Mouse (Mus musculus) retina, embryonic 14.5 days (tissue): ENCODE data around the gene Spic.
"Not testable (repeated sequence)": the region's sequence is repeated elsewhere in the genome, so short reads cannot be mapped to it uniquely, and the experiment has no call there.

Source experiments
- DNase-seq: peaks from one replicate; pipeline ENCODE4 v3.0.0-alpha.2; 2015; ENCODE audit warnings: low spot score

The Spic gene

DNA sequence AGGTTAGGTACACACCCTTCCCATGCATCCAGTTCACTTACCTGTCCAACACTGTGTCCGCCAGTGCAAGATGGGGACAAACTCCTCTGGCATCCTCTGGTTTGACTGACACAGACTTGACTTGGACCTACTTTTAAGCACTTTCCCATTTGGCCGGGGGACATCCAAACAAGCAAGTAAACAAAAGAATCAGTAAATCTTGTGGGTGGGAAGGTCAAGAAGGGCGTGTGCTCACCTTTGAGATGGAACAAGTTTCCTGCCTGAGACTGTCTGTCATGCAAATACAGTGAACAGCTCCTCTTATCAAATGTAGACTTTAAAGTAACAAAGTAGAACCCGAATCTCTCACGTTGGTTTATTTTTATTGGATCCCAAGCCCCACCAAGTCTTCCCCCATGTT, at the start of gene Spic:
Spic (minus strand) TSS at position 91 of the 400 bp plus-strand sequence.
- DNase-seq = no peak

DNA sequence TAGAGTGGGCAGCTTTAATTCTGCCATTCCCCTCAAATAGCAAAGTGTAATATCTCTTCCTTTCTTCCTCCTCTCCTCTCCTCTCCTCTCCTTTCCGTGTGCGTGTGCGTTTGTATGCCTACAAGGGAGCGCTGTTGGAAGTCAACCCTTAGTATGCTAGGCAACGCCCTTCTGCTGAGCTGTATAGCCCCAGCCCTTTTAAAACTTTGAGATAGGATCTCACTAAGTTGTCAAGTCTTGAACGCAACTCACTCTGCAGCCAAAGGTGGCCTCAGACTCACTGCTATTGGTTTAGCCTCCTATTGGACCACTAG, 47.5 kb upstream of the Spic start:
- no peak for DNase-seq

DNA sequence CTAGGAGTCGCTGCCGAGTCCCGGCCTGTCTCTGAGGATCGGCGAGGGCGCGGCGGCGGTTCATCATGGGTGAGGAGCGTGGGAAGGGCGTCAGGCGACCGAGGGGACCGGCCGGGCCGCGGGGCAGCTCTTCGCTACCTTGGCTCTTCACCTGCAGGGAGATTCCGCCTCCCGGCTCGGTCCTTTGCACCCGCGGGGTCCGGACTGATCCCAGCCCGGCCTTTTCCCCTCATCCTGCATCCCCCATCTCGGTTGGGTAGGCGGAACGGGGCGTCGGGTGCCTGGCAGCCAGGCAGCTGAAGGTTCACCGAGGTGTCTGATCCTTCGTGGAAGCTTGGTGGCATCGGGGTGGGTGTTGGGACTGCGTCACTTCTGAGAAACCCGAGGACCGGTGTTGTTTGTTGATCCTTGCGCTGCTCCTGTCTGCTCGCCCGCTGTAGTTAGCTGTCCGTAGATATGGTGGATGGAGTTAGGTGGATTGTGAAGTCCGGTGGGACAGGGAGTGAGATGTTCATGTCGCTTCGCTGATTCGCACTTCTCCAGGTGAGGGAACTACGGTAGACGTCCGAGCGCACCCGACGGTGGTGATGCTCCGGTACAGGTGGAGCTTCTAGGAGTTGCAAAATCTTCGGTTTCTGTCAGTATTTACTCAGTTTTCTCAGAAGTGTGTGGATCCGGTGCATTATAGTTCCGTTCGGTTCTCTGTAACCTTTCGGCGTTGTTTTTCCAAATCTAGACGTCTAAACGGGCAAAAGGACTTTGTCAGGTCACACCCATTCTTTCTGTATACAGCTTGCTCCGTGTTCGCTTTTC, 46.9 kb upstream of the Spic start:
- no peak for DNase-seq

DNA sequence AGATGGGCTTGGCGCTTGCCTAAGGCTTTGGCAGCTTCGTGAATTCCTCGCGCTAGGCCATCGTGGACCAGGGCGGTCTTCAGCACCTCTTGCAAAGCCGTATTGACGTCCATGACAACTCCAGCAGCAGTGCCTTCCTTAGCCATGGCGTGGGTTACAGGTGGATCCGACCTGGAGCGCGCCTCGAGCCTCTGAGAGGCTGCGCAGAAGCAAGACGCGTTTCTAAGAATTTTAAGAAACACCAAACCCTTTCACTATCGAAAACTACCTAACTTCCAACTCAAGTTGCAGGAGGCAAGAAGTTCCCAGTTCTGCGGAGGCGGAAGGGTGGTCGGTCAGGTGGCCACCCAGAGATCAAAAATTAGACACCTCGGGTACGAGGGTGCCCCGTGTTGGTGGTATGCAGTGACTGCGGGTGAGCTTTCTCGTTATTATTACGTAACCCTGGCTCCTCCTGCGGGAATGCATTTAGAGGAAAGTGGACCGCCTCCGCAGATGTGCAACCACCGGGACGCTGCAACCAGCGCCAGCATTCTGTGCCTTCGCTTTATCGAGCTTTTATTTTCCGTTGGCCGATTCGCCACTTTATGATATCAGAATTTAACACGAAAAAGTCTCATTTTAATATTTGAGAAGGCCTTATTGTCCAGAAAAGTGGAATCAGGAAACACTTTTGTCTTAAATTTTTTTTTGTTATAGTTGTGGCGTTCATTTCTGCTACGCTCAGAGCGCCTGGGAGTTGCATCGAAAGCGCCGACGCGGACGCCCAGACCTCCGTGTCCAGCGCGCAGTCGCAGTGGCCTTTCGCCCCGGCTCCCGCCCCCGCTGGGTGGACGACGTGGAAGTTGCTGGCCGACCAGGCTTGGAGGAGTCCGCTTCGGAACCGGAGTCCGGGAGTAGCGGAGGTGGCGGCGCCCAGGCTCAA, 46.0 kb upstream of the Spic start, which contains the start of gene Arl1:
Arl1 (plus strand) TSS at position 288 of the 925 bp plus-strand sequence.
- peak; percentile 93 for DNase-seq

DNA sequence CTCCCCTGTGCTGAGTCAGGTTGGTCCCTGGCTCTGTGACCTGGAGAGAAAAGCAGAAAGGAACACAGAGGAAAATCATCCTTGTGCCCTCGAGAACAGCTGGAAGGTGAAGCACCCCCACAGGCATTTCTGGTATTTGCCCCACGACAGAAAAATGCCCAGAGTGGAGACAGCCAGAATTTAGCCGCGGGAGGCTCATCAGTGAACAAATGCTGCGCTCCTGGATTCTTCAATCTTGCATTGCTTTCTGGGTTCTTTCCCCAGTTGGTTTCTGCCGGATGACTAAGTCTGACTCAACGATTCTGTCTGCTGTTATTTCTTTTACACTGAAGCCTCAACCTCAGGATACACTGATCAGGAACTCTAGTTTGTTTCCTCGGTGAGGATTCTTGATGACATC, 43.4 kb upstream of the Spic start:
- no peak for DNase-seq

DNA sequence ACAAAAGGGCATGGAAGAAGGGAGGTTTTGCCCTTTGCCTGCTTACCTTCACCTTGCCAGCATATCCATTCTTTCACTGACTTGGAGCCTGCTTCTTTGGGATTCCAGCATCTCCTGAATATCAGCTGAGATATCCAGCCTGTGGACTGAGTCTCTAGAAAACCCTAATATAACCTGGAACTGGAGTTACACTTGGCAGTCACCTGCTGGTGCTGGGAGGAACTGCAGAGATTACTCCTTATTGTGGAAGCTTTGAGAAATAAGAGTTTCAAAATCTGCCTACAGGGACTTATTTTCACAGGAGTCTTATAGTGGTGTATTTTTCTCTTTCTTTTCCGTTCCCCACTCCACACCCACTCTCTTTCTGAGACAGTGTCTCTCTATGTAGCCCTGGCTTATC, 42.3 kb upstream of the Spic start:
- DNase-seq = peak; percentile 52

DNA sequence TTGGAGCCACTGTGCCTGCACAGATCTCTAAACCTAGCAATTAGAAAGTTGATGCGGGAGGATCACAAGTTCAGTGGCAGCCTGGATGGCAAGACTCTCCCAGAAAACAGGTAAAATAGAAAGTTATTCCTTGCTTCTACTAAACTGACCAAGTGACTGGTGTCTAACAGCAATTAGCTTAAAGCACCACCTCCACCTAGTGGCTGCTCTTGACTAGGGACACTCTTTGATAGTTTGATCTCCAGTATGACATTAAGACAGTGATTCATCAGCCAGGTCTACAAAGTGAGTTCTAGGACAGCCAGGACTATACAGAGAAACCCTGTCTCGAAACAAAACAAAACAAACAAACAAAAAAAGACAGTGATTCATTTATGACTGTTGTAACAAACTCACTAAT, 40.5 kb upstream of the Spic start:
- peak; percentile 42 for DNase-seq

DNA sequence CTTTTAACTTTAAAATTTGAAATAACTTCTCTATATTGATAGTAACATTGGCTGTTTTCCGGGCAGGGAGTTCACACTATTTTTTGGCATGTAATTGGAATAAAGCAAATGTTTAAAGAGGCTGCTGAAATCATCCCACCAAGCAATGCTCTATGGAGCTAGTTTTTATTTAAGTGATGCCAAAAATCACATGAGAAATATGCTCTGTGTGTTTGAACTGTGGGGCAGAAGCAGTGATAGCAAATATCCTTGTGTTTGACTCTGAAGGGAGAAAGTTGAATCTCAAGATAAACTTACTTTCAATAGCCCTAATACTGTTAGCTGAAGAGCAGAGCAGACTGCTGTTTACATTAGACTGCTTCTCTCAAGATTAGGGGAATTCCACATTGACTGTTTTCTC, 34.8 kb upstream of the Spic start:
- DNase-seq = no peak

DNA sequence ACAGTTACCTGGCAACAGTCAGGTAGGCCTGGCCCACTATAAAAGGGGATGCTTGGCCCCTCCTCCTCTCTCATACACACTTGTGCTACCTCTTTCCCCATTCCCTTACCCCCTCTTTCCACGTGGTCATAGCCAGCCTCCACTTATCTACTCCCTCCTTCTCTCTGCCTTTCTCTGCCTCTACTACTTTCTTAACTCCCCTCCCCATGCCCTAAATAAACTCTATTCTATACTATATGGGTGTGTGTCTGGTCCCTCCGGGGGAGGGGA, 32.9 kb upstream of the Spic start:
- no peak for DNase-seq

DNA sequence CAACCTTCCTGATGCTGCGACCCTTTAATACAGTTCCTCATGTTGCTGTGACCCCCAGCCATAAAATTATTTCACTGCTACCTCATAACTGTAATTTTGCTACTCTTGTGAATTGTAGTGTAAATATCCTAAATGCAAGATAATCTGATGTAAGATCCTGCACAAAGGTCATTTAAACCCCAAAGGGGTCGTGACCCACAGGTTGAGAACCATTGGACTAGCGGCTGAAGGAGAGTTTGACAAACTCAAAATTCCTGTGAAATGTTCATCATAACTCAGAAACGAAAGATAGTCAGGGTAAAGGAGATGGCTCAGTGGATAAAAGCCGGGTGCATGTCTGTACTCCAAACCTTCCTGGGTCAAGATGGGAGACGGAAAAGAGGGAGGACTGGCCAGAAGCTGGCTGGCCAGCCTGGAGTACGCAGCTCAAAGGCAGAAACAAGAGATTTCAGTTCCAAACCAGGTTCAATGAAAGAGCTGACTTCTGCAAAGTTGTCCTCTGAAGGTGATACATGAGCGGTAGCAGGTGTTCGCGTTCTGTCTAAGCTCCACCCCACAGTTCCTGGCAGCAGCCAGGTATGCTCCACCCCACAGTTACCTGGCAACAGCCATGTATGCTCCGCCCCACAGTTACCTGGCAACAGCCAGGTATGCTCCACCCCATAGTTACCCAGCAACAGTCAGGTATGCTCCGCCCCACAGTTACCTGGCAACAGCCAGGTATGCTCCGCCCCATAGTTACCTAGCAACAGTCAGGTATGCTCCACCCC, 32.4 kb upstream of the Spic start:
- no peak for DNase-seq

DNA sequence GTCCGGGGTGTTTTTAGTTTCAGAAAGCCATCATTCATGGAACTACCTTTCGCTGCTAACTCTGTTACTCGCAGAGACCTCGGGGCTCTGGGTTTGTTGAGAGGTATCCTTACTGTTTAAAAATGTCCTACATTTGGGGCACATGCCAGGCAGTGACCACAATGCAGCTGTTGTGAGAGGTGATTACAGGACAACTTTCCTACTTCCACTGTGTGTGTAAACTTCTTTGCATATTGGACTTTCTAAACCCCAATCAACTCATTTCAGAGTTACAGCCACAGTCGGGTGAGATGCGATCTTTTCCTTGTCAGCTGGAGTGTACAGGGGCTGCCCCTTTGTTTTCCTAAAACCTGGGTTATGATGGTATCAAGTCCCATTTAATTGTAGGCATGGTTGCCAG, 30.8 kb upstream of the Spic start:
- no peak for DNase-seq

DNA sequence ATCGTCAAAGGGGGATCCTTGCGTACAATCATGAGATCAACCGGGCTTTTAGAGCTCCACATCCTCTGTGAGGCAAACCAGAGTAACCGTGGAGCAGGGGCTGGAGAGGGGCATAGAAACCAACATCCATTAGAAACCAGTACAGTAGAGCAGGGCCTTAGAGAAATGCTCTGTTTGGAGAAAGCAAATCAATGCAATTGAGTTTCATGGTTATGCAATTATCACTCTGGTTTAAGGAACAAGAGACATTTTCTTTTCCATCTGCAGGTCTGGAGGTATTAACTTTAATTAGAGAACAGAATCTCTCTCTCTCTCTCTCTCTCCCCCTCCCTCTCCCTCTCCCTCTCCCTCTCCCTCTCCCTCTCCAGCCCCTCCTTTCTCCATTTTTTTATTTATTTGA, 29.9 kb upstream of the Spic start:
- DNase-seq = no peak

DNA sequence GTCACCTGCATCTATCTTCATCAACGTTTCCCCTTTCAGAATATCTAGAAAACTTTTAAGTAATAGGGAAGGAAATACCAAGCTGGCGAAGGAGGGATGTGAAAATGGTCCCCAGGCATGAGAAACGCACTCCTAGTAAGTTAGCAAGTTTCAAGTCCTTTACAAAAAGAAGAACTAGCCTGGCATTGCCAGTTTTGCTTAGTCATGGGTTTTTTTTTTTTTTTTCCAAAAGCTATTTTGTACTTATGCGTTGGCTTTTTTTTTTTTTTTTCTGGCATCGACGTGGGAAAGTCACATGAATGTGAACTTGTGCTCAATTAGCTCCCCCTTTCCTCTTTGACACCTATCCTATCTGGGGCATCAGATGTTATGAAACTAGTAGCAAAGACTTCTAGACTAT, 27.5 kb upstream of the Spic start:
- no peak for DNase-seq

DNA sequence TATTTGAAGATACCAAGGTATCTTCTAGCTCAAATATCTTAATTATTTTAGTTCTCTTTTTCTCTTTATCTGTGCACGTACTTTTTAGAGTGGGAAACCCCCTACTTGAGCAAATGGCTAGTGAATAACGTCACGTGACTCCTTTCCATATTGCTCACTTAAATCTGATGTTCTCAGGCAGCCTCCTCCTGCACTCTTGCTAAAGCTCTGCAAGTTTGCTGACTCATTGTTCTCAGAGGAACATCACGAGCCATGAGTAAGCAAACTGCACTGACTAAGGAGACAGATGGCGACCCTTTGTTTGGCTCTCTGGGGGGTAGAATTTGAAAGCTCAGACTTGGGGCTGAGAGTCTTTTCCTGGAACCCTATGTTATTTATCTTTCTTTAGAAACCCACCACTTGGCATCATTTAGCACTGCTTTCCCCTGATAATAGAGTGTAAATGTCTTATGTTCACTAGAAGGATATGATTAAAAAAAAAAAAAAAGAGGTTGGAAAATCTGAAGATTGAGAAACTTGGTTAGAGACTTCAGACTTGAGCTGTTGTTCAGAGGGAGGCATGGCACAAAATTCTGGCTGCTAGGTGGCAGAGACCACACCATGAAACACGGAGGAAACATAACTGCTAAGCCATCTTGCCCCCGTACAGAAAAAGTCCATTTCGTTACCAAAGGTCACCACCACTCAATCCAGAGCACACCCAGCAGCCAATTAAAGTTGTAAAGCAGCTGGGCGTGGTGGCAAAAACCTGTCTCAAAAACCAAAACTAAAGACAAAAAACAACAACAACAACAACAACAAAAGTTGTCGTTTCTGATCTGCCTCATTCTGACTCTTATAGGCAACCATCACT, 24.1 kb upstream of the Spic start:
- DNase-seq = peak; percentile 15

DNA sequence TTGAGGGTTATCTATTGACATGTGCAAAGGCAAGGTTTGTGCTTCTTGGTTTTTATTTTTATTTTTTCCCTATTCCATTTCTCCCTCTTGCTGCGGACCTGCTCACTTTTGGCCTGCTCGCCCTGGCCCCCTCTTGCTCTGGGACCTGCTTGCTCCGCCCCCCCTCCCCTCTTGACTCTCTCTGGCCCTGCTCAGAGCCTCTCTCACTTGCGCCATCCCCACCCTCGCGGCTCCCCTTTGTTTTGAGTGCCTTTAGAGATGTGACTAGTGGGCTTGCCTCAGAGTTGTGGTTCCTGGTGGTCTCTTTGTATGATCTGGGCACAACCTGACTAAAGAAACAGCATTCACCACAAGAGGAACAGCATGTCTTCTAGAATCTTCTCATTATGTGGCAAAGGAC, 16.1 kb upstream of the Spic start:
- no peak for DNase-seq

DNA sequence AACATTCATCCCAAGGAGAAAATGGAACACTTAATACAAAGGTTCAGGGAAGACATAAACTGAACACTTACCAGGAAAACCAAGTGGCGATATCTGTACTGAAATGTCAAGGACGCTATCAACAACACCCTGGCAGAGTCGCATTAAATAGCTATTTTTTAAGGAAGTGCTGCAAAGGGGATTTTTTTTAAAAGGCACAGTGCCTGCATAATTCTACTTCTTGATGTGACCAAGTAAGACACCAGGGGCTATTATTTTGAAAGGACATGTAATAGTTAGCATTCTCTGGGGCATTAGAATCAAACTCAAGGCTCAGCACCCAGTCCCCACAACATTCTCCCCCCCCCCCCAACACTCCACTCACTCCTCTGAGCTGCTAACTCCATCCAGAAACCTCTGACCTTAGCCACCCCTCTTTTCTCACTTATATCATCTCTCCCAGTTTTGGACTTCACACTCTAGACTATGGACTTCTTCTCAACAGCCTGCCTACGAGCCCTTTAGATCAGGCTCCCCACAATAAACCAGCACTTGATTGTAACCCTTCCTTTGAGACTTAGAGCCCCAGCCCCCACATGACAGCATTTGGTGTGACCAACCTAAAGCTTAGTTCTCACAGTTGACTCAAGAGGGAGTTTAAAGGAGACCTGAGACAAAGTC, 1.8 kb downstream of the Spic start:
- DNase-seq = no peak

DNA sequence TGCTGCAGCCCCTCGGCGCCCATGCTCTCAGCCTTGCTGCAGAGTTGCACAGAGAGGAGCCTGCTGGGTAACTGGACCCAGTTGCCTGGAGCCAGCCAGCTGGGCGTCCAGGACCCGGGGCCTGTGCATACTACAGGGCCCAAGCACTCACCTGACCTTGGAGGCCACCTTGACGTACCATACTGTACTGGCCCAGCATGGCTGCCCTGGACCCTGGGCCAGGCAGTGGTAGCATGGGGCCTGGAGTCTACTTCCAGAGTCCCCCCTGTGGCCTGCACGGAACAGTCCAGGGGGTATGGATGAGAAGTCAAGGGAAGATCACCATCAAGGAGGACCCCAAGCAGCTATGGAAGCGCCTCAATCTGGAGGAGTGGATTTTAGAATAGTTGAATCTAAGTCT, 12.0 kb downstream of the Spic start:
- DNase-seq = no peak

DNA sequence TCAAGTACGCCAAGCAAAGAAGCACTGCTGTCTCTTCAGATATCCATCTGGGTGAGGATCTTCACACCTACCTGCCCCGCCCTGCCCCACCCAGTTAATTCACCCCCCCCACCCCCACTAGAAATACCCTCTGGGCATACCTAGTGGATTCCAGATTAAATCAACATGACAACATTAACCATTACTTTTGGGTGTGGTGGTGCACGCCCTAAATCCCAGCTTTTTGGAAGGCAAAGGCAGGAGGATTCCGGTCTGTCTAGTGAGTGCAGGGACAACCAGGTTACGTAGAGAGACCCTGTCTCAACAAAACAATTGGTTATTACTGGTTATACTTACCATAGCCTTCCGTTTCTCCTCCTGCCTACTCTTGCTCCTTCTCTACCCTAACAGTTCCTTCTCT, 12.7 kb downstream of the Spic start:
- DNase-seq = no peak

DNA sequence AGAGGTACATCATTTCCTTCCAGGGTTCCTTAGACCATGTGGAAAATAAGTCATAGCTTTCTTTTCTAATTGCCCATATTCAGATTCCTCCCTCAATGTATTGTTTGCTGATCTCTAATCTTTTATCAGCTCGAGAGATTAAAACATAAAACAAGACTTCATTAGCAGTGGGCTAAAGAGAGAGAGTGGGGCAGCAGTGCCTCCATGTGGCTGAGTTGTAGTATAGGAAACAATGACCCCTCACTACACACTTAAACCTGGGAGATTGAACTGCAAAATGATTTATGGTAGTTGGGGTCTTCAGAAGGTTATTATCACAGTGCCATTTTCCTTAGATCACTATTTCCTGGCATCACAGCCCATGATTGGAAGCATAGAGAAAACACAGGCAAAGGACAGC, 15.1 kb downstream of the Spic start:
- peak; percentile 35 for DNase-seq

DNA sequence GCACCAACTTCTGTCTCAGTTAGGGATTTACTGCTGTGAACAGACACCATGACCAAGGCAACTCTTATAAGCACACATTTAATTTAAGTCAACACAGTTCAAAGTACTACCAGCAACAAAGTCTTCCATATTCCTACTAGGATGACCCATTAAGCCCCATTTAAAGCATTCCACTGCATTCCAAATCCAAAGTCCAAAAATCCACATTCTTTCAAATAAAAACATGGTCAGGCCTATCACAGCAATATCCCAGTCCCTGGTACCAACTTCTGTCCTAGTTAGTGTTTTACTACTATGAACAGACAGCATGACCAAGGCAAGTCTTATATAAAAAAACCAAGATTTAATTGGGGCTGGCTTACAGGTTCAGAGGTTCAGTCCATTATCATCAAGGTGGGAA, 21.0 kb downstream of the Spic start:
- DNase-seq = not testable (repeated sequence)

DNA sequence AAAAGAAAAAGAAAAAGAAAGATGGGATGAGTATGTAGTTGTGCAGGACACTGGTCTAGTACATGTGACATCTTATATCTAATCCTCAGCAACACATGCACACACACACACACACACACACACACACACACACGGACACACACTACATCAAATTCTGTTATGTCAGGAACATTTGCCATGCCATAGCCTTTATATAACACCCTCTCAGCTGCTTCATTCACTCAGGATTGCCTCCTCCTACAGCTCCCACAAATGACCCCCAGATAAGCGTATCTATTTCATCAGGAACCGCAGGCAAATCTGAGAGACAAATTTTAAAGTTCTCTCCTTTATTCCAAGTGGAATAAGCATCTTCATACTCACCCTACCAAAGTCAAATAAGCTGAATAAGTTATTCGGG, 25.9 kb downstream of the Spic start:
- no peak for DNase-seq
